Mouse (Mus musculus): ENCODE results near the gene Abca4. TPM values are rescaled to one million over a fixed set of nuclear protein-coding genes. Genes with fewer than 3 reads are reported as not detected.

The Abca4 gene
- polyA plus RNA-seq, 1 experiment = 5.1 TPM

GRCm38 (mm10) chr3:122102091-122102490 lies 57.8 kb downstream of the Abca4 start:
- DNase-seq = no peak
- WGBS = 62% methylated on average over 7 of the region's 7 CpGs
- no peaks in the 10 kb centered on the region; the same call in 1 of the 2 replicates for H3K4me1 ChIP-seq (ENCODE audit: control insufficient read depth, insufficient read depth, low read length)
- no peak overlapping the region for H3K4me3 ChIP-seq (replicated peaks; ENCODE audit: extremely low read depth, low read depth, low read length)
- no peak for TF ChIP-seq POLR2A (IDR thresholded peaks at IDR 0.05; ENCODE audit: borderline replicate concordance, extremely low read depth, low read depth, low read length)
- TF ChIP-seq CTCF (IDR thresholded peaks at IDR 0.05; ENCODE audit: insufficient read depth, low read length) = no peak

- Histone ChIP-seq H3K4me3 (replicated peaks; ENCODE audit: extremely low read depth, low read depth, low read length) (peak overlapping the region; percentile 20), H3K4me1 (ENCODE audit: control insufficient read depth, insufficient read depth, low read length) (no peaks in the 10 kb centered on the region; the same call in 1 of the 2 replicates)
- TF ChIP-seq CTCF (IDR thresholded peaks at IDR 0.05; ENCODE audit: insufficient read depth, low read length) (peak; percentile 93), POLR2A (IDR thresholded peaks at IDR 0.05; ENCODE audit: borderline replicate concordance, extremely low read depth, low read depth, low read length) (no peak)
- 27% methylated on average over 20 of the region's 20 CpGs for WGBS
- peak; percentile 92 for DNase-seq
Measured at GRCm38 (mm10) chr3:122103864-122104808, 59.9 kb downstream of the Abca4 start.

GRCm38 (mm10) chr3:122106920-122107319 lies 62.7 kb downstream of the Abca4 start:
- 38% methylated on average over 8 of the region's 8 CpGs for WGBS
- H3K4me1 ChIP-seq (ENCODE audit: control insufficient read depth, insufficient read depth, low read length) = no peaks in the 10 kb centered on the region; the same call in 1 of the 2 replicates
- no peak for DNase-seq
- TF ChIP-seq CTCF (IDR thresholded peaks at IDR 0.05; ENCODE audit: insufficient read depth, low read length) (no peak), POLR2A (IDR thresholded peaks at IDR 0.05; ENCODE audit: borderline replicate concordance, extremely low read depth, low read depth, low read length) (no peak)
- no peak overlapping the region for H3K4me3 ChIP-seq (replicated peaks; ENCODE audit: extremely low read depth, low read depth, low read length)

- DNase-seq = no peak
- Histone ChIP-seq H3K4me1 (ENCODE audit: control insufficient read depth, insufficient read depth, low read length) (no peaks in the 10 kb centered on the region; the same call in 1 of the 2 replicates), H3K4me3 (replicated peaks; ENCODE audit: extremely low read depth, low read depth, low read length) (no peak overlapping the region)
- WGBS = 72% methylated on average over 14 of the region's 14 CpGs
- TF ChIP-seq CTCF (IDR thresholded peaks at IDR 0.05; ENCODE audit: insufficient read depth, low read length) (no peak), POLR2A (IDR thresholded peaks at IDR 0.05; ENCODE audit: borderline replicate concordance, extremely low read depth, low read depth, low read length) (no peak)
Measured at GRCm38 (mm10) chr3:122107643-122108194, 63.5 kb downstream of the Abca4 start.

- DNase-seq = no peak
- no peak overlapping the region for H3K4me3 ChIP-seq (replicated peaks; ENCODE audit: extremely low read depth, low read depth, low read length)
- TF ChIP-seq POLR2A (IDR thresholded peaks at IDR 0.05; ENCODE audit: borderline replicate concordance, extremely low read depth, low read depth, low read length) (no peak), CTCF (IDR thresholded peaks at IDR 0.05; ENCODE audit: insufficient read depth, low read length) (no peak)
- H3K4me1 ChIP-seq (ENCODE audit: control insufficient read depth, insufficient read depth, low read length) = no peaks in the 10 kb centered on the region
- 70% methylated on average over 4 of the region's 4 CpGs for WGBS
Measured at GRCm38 (mm10) chr3:122109461-122109860, 65.2 kb downstream of the Abca4 start.

- Histone ChIP-seq H3K4me3 (replicated peaks; ENCODE audit: extremely low read depth, low read depth, low read length) (no peak overlapping the region), H3K4me1 (ENCODE audit: control insufficient read depth, insufficient read depth, low read length) (no peaks in the 10 kb centered on the region)
- DNase-seq = no peak
- TF ChIP-seq POLR2A (IDR thresholded peaks at IDR 0.05; ENCODE audit: borderline replicate concordance, extremely low read depth, low read depth, low read length) (no peak), CTCF (IDR thresholded peaks at IDR 0.05; ENCODE audit: insufficient read depth, low read length) (no peak)
- 48% methylated on average over 9 of the region's 9 CpGs for WGBS
Measured at GRCm38 (mm10) chr3:122111141-122111981, 67.1 kb downstream of the Abca4 start.

- WGBS = 16% methylated on average over 9 of the region's 9 CpGs
- H3K4me3 ChIP-seq (replicated peaks; ENCODE audit: extremely low read depth, low read depth, low read length) = no peak overlapping the region
- no peak for DNase-seq
- H3K4me1 ChIP-seq (ENCODE audit: control insufficient read depth, insufficient read depth, low read length) = peaks cover 23% of the 10 kb centered on the region
- TF ChIP-seq POLR2A (IDR thresholded peaks at IDR 0.05; ENCODE audit: borderline replicate concordance, extremely low read depth, low read depth, low read length) (no peak), CTCF (IDR thresholded peaks at IDR 0.05; ENCODE audit: insufficient read depth, low read length) (no peak)
Measured at GRCm38 (mm10) chr3:122118651-122119214, 74.5 kb downstream of the Abca4 start.

GRCm38 (mm10) chr3:122119733-122120132 lies 75.5 kb downstream of the Abca4 start:
- Histone ChIP-seq H3K4me1 (ENCODE audit: control insufficient read depth, insufficient read depth, low read length) (peaks cover 23% of the 10 kb centered on the region), H3K4me3 (replicated peaks; ENCODE audit: extremely low read depth, low read depth, low read length) (no peak overlapping the region)
- no peak for DNase-seq
- TF ChIP-seq CTCF (IDR thresholded peaks at IDR 0.05; ENCODE audit: insufficient read depth, low read length) = peak; percentile 30; the same call in 1 of the 2 replicates
- TF ChIP-seq POLR2A (IDR thresholded peaks at IDR 0.05; ENCODE audit: borderline replicate concordance, extremely low read depth, low read depth, low read length) = no peak
- 78% methylated on average over 7 of the region's 7 CpGs for WGBS

- no peak overlapping the region for H3K4me3 ChIP-seq (replicated peaks; ENCODE audit: extremely low read depth, low read depth, low read length)
- DNase-seq = no peak
- TF ChIP-seq POLR2A (IDR thresholded peaks at IDR 0.05; ENCODE audit: borderline replicate concordance, extremely low read depth, low read depth, low read length) (no peak), CTCF (IDR thresholded peaks at IDR 0.05; ENCODE audit: insufficient read depth, low read length) (no peak)
- WGBS = 40% methylated on average over 7 of the region's 7 CpGs
- H3K4me1 ChIP-seq (ENCODE audit: control insufficient read depth, insufficient read depth, low read length) = peaks cover 23% of the 10 kb centered on the region
Measured at GRCm38 (mm10) chr3:122120217-122120616, 76.0 kb downstream of the Abca4 start.
